Mouse (Mus musculus) CD4-positive, CD25-positive, alpha-beta regulatory T cell, adult 2 months (primary cell): ENCODE measurements at regions not wholly inside any gene's neighbourhood (a gene's known extent, or its start where the extent isn't known, plus 50 kb on each side); places are given as distances from the start of the nearest gene placed in this dataset.

ENCODE experiments used
- DNase-seq: peaks from one replicate; pipeline ENCODE4 v3.0.0-alpha.2; 2012; ENCODE audit warnings: low read depth, low spot score

DNA sequence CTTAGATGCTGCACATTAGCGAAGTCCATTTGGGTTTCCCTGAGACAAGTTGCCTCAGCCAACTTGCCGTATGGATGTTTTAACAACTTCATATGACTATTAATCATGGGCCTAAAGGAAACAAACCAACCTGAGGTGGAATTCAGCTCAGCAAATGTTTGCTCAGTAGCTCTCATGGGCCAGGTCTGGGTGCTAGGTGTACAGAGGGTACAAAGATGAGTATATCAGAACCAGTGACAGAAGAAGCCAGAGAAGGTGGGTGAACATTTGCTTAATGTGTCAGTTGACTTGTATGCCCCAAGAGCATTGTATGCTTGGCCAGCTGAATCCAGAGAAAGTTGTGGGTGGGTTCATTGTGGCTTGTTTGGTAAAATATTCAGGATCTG lies 53.8 kb upstream of the Bmp2 start:
- DNase-seq: no peak

DNA sequence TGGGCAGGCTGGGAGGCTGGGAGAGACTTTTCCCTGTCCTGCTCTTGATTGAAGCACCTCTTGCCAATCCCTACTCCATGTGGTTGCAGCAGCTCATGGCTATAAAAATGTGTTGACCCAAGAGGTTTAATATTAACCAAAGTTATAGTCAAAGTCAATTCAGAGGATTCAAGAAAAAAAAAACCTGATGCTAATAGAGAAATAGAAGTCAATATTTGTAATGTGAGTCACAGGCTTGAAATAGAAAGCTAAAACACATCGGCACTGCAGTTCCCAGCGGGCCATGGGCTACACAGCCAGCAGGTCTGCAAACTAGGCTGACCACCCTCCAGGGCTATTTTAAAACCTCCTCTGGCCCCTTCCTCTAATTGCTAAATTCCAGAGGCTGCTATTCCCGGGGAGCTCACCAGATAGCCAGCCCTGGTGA lies 53.2 kb upstream of the Bmp2 start:
- DNase-seq: no peak

DNA sequence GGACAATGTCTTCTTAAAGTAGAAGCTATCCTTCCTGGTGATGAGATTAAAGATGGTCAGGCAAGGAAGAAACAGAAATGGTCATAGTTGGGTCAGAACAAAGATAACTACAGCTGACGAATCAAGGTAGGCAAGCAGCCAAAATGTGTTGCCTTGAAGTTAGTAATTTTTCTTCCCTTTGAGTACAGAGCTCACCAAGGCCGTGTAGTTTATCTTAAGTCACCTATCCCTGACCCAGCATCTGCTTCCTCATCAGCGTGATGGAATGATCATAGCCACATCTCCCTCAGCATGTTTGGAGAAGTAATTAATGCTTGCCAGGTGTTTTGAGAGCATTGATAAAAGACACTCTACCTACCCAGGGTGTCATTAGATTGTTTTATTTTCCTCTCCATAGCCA lies 52.1 kb upstream of the Bmp2 start:
- no peak for DNase-seq
